Mouse (Mus musculus) heart, adult 8-10 months (tissue): ENCODE data around the gene Fam78a. TPM values are rescaled to one million over a fixed set of nuclear protein-coding genes. Genes with fewer than 3 reads are reported as not detected.
A peak's percentile ranks its signal among the peaks of the same experiment; 100 is the strongest.

Experiments used
- DNase-seq: peaks from one replicate; pipeline ENCODE4 v3.0.0; 2022; ENCODE audit warnings: low spot score
- total RNA-seq, 4 experiments: library from RNA; stranded (reverse); gene quantifications; 2 replicates each; pipeline ENCODE4 v1.2.4; 2022

The Fam78a gene
- total RNA-seq, 4 experiments from 2014 or later = 12.7 to 26.1 (median 16.3) TPM

DNA sequence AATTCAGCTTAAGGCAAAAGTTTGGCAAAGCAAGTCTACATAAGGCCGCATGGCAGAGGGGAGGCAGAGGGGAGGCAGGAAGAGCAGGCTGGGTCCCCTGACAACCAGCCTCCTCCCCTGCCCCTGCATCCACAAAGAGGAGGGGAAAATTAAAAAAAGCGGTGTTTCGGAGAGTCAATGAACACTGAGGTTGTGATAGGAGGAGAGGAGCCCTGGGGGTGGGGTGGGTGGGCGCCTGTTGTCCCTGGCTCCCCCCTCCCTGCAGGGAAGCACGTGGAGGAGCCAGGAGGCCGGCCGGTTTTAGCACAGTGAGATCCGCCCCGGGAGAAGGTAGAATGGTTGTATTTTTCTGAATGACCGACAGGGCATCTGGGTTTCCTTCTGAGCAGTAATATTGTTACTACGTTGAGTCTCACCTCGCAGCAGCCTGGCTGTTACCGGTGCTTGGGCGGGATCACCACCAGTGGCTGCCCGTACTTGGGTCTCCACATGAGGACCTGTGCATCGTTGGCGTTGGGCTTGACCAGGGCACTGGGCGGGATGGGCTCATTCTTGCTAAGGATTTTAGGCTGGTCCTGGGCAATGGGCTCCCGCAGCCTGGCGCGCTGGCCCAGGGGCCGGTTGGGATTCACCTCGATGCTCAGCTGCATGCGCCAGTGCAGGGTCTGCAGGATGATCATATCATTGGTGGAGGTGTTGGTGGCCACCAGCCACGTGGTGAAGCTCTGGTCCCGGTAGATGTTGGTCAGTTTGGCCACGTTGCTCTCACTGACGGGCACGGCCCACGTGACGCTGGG is 15.6 kb downstream of the Fam78a start:
- DNase-seq = no peak

DNA sequence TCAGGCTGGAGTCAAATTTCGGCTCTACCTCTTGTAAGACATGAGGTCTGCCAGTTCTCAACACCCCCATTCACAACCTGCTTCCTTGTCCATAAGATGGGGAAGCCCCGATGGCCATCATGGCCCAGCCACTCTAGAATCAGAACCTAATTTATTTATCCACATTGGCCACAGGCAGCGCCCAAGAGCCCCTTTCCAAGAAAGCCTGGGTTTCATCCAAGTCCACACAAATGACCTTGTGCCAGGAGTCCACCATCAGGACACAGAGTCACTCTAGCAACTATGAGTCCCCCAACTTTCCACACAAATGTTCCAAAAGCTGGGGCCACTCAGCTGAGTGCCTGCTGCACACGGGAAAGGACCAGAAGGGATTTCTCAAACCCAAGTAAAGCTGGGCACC is 18.7 kb downstream of the Fam78a start:
- DNase-seq = no peak

DNA sequence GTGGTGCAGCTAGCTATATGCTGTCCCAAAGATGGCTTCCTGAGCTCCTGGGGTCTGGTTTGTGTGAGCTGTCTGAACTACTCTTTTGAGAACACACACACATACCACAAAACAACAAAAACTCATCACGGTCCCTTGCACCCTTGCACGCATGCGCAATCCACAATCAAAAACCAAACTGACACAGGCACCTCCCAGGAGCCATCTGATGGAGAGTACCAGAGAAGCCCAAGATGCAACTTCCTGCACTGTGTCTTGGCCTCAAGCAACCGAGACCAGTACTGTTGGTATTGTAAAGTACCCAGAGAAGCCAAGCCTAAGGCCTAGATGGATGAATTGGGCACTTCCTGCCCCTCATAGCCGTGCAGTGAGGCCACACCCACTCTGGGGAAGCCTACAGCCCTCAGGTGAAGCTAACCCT is 19.3 kb downstream of the Fam78a start:
- no peak for DNase-seq

DNA sequence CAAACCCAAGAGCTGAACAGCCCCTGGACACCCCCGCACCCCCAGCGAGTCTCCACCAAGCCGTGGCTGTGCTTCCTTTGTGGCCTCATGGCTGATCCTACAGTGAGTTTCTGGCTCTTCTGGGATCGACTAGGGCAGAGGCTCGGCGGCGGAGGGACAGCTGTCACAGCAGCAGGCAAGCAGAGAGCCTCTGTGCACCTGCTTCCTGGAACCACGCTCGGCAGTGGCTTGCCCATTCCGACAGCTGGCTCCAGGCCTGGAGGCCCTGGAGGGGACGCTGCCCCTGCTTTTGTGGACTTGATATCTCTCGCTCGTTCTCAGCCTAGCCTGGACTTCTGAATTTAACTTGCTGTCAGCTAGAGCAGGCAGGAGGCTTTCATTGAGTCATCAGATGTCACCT is 19.7 kb downstream of the Fam78a start:
- no peak for DNase-seq

DNA sequence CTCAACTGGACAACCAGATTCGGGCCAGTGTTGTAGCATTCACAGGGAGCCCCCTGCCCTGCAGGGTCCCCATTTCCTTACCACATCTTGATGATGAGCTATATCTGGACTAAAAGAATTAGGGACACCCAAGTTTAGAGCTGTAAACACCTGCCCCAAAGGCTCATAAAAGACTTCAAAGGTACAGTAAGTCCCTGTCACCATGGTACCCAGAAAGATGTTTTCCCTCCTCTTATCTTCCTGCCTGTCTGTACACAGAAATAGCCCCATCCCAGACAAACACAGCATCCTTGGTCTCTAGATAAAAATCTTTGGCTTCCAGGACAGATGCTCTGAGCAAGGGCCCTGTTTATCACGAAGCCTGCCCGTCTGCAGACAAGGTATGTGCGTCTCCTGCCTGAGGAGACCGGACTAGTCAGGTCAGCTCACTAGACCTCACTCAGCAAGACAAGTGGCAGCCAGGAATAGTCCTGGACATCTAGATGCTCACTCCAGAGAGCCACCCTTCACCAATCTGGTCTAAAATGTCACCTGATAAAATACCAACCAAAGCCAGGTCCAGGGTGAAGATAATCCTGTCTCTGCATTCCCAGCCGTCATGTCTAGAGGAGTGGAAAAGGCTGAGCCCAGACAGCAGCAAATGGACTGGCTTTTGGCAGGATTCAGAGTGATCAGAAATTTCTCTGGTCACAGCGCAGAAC is 21.1 kb downstream of the Fam78a start:
- no peak for DNase-seq

DNA sequence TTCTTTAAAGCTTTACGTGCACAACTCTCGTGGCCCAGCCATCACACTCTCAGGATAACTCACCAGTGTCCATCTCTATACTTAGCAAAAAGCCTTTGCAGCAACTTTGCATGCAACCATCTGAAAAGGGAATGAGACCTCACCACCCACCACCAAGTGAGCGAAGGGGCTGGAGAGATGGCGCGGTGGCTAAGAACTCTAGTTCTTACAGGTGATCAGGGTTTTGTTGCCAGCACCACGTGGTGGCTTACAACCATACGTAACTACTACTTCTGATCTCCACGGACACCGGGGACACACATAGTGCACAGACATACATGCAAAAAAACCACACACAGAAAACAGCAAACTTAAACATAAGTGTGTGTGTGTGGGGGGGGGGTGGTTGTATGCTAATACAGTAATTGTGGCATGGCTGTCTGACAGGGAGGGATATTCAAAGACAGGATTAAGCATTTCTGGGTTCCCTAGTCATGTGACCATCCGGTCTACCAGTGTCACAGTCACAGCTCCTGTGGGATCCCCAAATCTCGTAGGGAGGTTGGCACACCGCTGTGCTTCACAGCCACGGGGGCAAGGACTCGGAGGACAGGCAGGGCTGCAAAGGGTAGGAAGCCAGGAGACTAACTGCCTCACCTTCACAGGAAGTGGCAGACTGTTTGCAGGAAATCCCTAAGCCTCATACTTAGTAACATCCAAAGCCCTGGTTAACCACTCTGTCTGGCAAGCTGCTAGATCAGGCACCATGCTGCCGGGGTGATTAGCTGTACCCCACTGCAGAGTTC is 21.8 kb downstream of the Fam78a start:
- DNase-seq = no peak

DNA sequence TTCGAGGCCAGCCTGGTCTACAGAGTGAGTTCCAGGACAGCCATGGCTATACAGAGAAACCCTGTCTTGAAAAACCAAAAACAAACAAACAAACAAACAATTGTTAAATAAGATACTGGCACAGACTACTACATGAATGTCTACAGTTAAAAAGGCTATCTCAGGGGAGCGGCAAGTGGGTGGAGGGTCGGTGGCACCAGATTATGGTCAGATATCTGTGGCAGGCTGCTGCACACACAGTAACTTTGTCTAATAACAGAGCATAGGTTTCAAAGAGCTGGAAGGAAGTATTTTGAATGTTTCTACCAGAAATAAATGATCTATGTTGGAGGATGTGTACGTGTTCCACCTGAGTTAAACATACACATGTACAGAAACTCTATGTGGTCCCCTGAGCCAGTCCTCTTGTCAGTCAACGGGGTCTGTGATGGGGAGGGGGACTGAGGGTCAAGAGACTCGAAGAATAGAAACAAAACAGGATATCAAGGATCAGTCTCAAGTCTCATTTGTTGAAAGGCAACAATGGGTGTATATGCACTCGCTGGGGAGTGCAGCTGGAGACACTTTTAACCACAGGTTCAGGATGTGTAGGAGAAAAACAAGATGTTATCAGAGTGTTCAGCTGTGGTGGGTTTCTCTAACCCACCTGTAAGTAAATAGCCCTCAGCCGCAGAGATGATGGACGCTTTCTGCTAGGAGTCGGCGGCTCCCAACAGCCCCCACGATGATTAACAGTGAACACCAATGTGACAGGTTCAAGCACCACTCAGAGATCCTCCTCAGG is 22.7 kb downstream of the Fam78a start:
- no peak for DNase-seq

DNA sequence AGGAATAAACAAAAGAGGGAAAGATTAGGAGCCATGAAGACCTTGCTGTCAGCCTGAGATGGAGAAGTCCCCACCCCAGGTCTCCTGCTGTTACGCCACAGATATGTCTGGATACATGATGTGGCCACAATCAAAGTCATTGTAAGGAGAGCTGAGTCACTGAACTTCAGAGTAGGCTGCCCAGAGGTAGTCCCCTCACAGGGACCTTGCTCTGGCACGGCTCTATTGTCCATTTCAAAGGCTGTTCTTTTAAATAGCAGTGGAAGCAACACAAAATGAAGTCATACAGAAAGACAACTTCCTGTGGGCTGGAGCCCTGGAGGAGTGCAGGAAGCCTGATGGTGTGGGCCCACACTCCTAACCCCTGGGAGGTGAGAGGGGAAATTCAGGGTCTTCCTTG is 23.5 kb downstream of the Fam78a start:
- no peak for DNase-seq

DNA sequence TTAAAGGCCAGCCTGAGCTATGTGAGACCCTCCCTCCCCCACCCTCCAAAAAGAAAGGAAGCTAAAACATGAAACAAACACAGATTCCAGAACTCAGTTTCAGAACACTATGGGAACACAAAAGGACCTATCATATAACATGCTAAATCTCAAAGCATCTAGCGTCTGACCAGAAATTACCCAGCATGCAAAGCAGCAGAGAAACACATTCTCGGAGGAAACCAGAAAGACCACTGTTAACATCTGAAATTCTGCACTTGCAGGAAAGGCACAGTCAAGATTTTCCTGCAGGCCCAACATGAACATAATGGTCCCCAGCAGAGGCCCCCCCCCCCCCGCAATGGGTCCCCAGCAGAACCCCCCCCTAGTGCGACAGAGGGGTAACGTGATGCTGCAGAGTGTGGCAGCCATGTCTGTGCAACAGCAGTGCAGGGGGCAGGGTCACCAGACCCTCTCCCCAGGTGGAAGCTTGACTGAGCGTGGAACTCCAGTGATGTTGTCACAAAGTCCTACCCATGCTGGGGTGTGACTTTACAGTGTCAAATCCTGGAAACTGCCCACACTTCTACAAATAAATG is 24.3 kb downstream of the Fam78a start:
- no peak for DNase-seq

DNA sequence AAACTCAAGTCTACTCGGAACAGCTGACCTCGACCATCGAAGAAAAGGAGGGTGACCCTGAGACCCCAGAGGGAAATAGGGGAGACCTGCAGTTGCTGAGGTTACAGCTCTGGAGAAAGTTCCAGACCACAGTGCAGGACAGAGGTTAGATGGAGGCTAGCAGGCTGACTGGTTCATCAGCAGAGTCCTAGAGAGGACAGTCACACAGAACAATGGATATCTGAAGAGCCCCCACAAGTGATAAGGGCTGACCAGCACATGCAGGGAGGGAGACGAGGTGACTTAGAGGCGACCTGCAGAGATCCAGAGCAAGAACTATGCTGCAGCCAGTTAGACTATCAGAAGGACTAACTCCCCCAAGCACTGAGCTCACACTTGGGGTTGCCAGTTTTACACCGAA is 25.0 kb downstream of the Fam78a start:
- no peak for DNase-seq

DNA sequence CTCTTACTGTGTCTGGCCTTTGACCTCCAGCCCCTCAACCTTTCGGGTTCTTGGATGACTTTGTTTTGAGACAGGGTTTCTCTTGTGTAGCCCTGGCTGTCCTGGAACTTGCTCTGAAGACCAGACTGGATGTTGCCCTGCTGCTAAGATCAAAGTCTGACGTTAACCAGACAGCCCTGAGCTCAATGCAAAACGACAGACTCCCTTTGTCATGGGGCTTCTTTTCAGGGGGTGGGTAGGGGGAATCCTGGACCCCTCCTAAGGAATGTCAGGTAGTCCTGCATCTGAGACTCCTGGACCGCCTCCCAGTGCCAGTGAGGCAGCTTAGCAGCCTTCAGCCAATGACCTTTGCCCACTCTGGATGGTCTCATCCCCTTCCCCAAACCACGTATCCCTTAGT is 25.9 kb downstream of the Fam78a start:
- no peak for DNase-seq

DNA sequence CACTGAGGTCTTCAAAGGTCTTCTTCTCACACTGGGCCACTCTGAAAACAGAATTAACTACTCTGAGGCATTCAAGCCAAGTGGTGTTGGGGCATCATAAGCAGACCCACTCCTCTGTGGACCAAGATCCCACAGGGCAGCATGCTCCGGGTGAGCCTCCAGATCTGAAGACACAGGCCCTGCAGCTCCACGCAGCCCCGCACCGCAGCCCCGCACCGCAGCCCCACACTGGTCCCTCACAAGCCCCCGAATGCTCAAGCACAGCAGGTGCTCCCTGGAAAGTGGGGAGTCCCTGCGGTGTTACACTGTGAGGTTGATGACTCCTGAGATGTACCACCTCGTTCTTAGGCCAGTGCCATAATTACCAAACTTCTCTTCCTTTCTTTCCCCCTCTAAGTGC is 26.4 kb downstream of the Fam78a start:
- no peak for DNase-seq

DNA sequence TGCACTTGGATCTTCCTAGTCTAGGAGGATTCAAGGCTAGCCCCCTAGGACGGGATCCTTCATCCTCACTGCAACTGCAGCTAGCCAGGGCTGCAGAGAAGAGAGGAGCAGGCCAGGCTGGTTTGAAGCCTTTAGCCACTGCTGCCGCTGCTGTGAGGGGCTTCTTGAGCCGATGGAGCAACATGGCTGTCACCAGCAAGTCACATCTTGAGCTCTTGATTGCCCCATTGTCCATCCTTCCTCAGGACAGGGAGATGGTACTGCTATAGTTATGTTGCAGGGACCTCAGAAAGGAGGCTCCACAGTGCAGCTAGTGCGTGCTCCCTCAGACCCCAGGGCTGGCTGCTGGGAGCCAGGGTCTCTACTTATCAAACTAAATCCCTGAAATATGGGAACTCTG is 26.9 kb downstream of the Fam78a start:
- no peak for DNase-seq

DNA sequence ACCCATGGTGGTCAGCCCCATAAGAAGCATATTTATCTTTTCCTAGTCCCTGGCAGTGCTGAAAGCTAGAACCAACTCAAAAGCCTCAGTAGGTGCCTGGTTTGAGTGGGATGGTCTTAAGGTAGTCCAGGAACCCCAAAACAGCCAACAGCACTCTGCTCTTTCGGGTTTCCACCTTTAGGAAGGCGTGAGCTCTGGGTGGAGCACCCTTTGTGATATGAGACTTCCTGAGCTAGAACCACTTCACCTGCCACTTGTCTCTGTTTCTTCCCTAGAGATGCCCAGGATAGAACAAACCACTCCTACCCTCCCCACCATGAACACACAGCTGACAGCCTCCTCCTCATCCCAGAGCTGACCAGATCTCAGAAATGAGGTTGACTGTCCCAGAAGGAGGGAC is 27.3 kb downstream of the Fam78a start:
- no peak for DNase-seq

DNA sequence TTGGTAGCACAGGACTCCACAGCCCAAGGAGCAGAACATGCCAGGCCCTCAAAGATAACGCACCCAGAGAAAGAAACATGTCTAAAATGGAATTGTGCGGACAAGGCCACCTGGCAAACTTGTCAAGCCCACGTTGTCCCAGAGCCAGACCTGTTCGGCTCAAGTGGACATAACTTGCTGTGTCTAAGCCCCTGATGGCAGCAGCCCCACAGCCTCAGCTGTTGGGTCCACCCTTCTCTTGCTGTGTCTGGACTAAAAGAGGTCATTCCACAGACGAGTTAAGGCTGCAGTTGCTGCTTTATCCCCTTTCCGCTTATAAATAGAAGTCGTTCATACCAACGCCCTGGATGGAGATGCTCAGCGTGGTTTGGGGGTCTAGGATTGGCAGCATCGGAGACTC is 28.1 kb downstream of the Fam78a start:
- DNase-seq = no peak

DNA sequence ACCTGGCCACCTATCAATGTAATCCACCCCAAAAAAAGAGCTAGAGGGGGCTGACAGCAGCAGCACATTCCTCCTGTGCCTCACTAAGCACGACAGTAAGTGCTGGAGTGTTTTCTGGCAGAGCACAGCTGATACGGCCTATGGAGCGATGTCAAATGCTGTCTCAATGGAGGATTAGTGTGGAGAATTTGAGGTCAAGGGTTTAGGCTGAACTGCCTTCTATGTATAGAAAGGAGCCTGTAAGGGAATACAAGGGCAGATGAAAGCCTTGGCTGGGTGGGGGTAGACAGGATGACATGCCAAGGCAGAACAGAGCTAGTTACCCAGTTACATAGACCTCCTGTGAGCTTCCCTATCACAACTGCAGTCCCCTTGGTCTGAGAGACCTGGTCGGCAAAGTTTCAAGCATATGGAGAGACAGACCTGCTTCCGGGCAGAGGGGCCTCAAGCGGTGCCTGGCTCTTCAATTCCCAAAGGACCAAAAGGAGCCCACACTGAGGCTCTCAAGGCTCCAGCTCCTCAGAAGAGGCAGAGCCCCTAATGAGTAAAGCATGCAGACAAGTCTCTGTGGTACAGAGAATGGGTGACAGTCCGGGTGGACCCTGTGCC is 29.2 kb downstream of the Fam78a start:
- DNase-seq = no peak

DNA sequence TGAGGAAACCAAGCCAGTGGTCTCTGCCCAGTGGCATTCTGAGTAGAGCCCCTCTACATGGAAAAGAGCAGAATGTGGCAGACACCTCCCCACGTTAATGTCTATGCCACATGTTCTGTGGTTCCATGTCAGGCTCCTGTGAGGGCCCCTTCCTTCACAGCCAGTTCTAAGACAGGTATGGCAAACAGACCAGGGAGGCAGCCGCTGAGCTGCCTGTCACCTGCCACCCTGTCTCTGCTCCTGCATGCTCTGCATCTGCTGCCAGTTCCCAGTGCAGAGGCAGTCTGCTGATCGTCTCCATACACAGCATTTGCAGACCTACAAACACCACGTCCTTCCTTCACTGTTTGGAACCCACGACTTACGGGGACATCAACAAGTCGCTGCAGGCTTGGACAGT is 32.2 kb downstream of the Fam78a start:
- DNase-seq = no peak

DNA sequence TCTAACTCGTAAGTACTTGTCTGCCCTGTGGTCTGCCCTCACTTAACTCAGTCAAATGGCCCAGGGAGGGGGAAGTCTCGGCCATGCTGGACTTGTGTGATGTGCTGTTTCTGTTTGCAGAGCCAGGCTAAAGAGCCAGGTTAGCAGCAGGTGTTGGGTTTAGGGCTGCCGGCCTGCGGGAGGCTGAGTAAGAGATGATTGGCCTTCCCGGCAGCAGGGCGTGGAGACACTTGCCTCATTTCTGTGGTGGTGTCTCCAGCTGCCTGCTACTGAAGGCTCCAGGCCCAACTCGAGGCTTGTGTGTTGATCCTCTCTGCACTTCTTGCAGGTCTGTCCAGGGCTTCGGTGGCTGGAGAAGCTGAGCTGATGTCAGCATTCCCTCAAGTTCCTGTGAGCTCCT is 32.9 kb downstream of the Fam78a start:
- DNase-seq = no peak

DNA sequence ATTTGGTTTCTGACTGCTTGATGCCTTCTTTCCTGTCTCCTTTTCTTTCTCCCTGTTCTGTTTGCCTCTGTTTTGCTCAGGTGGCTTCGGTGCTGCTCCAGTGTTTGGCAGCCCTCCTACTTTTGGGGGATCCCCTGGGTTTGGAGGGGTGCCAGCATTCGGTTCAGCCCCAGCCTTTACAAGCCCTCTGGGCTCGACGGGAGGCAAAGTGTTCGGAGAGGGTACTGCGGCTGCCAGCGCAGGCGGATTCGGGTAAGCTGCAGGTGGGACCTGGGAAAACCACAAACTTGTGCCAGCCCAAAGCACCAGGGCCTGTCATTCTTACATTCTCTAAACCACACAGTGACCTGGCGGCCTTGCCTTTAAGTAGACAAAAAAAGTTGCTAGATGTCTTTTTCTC is 37.3 kb downstream of the Fam78a start:
- DNase-seq = no peak

DNA sequence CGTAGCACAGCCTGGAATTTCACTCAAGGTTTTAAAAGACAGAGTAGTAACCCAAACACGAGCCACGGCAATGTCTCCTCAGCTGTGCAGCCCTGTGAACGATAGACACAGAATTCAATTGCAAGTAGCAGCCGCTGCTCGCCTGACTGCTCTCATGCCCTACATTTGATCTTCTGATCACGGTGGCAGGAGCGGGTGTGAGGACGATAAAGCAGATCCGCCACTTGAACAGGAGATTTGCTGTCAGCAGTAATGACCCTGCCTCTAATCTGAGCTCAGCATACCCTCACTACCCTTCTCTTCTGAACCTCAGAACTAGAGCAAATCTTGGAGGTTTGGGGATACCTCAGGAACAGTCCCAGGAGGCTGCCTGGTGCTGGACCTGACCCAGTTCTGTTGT is 38.6 kb downstream of the Fam78a start:
- DNase-seq = peak; percentile 38

DNA sequence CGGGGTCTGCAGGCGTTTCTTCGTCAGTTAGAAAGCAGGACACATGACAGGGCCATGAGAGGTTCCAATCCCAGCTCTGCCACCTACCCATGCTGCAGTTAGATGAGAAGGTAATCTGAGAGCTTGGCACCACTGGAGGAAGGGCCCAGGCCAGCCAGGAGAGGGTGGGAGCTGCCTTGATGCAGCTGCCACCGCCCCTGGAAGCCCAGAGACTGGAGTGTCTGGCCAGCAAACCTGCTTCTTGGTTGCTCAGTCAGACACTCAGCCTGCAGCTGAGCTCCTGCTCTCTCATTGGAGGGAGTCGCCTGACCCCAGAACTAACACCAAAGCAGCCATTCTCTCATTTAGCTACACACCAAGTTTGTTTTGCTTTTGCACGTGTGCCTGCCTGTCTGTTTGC is 39.3 kb downstream of the Fam78a start:
- DNase-seq = no peak
